Mouse (Mus musculus) T-cell, adult 2 months (primary cell): ENCODE measurements around the gene Kri1.
A peak's percentile ranks its signal among the peaks of the same experiment; 100 is the strongest.
"Not testable (repeated sequence)": the region's sequence is repeated elsewhere in the genome, so short reads cannot be mapped to it uniquely, and the experiment has no call there.

ENCODE experiments used
- DNase-seq: peaks from one replicate; pipeline ENCODE4 v3.0.0; 2022; ENCODE audit warnings: low spot score

Kri1 gene

DNA sequence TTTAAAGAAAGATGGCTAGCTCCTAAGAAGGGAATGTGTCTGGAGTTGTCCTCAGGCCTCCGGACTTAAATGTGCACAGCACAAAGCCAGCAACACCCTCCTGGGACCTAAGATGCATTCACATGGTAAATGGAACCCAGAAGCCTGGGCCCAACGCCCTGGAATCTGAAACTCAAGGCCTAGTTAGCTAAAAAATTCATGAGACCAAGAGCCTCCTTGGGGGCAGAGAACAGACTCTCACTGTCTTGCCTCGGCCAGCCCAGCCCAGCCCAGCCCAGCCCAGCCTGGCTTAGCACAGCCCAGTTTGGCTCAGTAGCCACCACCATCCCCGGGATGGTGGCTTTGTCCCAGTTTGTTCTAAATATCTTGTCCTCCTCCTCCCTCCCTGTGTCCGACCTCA, 27.7 kb upstream of the Kri1 start:
- no peak for DNase-seq

DNA sequence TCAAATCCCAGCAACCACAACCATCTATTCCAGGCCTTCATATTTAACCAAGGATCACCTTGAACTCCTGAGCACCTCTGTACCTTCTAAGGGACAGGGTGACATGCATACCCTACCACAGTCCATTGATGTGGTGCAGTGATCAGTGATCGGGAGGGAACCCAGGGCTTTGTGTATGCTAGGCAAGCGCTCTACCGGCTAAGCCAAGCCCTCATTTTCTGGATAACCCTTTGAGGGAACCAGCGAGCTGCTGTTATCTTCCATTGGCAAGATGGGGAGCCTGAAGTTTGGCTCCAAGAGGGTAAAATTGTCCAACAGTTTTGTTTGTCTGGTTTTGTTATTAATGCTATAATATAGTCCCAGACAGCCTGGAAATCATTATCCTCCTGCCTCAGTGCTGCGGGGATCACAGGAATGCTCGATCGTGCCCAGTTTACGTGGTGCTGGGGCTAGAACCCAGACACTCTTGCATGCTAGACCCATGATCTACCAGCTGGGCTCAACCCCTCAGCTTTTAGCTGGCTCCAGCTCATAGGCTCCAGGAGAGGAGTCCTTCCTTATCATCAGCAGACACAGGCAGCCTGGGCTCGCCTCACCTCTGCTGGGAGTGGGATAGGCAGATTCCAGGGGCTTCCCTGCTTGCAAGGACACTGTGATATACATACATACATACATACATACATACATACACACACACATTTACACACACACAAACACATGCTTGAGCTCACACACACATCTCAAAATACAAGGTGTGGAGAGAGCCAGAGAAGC, 26.8 kb upstream of the Kri1 start:
- DNase-seq = no peak

GRCm38 (mm10) chr9:21313394-21313793, 25.6 kb upstream of the Kri1 start:
- DNase-seq = peak; percentile 76

DNA sequence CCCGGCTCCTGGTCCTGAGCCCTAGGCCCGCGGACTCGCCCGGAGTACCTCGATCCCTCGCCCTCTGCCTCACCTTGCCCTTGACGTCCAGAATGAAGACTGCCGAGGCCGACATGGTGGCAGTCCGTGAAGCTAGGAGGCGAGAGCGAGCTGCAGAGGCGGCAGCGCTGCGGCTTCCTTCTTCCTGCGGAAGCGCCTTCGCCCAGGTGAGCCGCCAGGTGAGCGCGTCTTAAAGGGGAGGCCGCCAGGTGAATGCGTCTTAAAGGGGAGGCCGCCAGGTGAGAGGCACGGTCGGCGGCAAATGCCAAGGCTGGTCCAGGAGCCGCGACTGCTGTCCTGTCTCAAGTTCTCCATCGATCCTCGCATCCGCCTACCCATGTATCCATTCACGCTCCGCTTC, 24.4 kb upstream of the Kri1 start, which contains the start of gene Ap1m2:
Gene Ap1m2, minus strand, starts transcription at position 204 of the 400 bp plus-strand sequence.
- DNase-seq = no peak

GRCm38 (mm10) chr9:21311695-21312094, 23.9 kb upstream of the Kri1 start:
- DNase-seq = no peak

DNA sequence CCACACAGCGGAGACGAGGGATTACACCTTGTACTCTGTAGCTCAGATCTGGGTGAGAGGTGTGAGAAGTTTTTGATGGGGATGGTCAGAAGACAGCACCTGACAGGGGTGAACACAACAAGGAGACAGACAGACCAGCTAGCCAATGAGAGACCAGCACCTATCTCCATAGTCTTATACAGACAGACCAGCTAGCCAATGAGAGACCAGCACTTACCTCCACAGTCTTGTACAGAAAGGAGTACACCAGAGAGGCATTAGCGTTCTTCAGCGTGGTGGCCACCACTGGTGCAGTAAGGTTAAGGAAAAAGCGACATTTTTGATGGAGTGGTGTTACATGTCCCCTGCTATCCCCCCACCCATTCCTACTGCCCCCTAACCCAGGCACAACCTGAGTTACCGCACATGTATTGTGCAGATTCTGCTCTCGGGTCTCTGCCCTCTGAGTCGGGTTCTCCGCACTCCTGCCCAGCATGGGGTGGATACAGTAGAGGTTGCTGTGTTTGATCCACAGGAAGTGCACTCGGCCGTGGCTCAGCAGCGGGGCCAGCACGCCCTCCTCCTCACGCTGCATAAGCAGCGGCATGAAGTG, 21.5 kb upstream of the Kri1 start:
- peak; percentile 49 for DNase-seq

DNA sequence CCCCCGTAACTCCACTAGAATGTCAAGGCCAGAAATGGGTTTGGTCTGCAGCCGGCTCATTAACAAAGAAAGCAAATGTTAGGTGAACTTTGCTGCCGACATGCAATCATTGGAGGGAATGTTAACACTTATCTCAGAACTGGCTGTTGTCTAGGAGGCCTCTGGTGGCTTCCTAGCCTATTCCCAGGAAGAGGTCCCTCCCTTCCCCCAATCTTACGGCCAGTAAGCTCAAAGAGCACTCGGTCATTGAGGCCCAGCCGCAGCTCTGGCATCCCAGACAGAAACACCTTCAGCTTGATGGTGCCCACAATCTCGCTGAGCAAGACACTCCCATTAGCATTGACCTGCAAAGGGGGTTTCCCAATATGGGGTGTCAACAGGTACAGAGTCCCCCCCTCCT, 17.3 kb upstream of the Kri1 start:
- DNase-seq = no peak

DNA sequence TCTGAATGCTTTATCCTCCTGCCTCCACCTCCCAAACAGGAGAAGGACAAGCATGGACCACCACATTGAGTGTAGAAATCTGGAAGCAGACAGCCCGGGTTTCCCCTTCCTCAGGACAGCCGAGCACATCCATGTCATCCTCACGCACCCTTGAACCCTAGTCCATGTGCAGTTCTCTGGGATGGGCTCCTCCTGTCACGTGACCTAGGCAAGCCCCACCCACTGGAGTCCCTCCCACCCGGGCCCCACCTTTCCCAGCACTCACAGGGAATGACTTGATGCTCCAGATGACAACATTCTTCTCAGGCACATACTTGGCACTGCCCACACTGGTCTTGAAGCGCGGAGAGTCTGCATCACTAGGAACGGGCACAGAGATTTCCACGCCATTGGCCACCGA, 11.2 kb upstream of the Kri1 start:
- no peak for DNase-seq

- DNase-seq = no peak
These were observed 4.5 kb upstream of the Kri1 start for GRCm38 (mm10) chr9:21292271-21292670.

DNA sequence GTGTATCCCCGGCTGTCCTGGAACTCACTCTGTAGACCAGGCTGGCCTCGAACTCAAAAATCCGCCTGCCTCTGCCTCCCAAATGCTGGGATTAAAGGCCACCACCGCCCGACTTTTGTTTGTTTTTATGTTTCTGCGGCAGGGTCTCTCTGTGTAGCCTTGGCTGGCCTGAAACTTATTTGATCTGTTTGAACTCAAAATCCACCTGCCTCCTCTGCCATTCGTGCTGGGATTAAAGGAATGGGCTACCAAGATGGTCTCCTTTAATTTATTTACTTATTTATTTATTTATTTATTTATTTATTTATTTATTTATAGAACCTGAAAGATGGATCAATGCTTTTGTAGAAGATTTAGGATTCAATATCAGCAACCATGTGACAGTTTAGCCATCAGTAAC, 4.1 kb upstream of the Kri1 start:
- DNase-seq = not testable (repeated sequence)

DNA sequence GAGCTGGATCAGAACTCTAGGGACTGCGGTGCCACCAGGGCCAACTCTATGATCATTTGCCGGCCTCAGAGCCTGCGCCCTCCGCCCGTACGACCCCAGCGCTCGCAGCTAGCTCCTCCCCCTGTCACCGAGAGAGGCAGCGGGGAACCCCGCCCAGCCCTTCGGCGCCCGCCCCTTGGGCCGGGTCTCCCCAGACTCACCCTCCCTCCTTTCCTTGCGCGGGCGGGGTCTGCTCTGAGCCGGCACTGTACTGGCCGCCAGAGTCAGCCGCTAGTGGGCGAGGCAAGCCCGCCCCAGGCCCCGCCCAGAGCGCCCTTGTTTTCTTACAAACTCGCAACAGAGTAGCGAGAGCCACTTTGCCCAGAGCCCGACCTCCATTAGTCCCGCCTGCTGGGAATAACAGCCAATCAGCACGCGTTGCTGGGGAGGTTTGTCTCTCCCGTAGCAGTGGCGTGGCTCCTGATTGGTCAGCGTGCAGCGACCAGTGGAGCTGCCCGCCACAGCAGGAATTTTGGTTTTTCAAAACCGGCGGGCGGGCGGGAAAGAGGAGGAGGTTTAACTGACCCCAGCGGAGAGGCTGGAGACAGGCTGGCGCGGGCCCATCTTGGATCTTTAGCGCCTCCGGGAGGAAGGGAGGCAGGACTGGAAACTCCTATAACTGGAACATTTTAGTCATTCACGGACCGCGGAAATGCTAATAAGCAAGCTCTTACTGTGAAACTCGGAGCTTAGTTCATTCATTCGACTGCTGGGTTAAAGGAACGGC, 3.4 kb upstream of the Kri1 start, which contains the start of gene Cdkn2d:
Gene Cdkn2d, minus strand, starts transcription at position 386 of the 766 bp plus-strand sequence.
- peak; percentile 100 for DNase-seq

- DNase-seq = no peak
These were observed 2.8 kb upstream of the Kri1 start for GRCm38 (mm10) chr9:21290589-21290988.

- no peak for DNase-seq
These were observed 1.5 kb upstream of the Kri1 start for GRCm38 (mm10) chr9:21289337-21289671.

DNA sequence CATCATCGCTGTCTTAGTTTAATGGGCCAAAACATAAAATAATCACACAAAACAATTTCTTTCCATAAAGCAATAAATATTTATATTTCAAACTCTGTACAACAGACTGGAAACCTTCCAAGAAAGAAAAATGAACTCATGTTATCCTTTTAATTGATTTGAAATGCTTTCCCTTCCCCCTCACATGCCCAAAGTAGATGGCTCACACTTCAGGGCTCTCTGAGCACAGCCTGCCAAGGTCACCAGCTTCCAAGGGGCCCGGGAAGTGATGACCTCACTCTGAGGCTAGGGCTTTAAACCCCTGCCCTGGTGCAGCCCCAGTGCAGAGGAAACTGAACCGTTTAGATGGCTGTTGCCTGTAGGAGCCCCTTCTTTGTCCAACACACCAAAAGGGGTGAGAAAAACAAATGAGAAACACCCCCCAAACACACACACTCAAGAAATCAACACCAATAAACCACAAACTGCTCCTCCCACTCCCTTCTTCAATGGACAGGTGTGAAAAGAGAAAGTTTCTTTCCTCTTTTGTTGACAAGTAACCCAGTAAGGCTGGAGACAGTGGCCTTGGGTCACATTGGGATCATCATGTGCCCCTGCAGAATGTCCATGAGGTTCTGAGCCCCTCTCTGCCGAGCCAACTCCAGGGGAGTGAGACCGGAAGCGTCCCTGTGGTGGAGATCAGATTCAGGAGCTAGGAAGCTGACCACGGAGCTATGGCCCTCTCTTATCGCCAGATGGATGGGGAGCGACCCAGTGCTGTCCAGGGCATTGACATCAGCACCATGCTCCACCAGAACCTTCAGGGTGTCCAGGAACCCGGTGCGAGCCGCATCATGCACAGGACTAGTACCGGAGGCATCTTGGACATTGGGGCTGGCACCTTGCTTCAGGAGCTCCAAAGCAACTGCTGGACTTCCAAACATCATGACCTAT, 901 bp upstream of the Kri1 start:
- peak; percentile 57 for DNase-seq

DNA sequence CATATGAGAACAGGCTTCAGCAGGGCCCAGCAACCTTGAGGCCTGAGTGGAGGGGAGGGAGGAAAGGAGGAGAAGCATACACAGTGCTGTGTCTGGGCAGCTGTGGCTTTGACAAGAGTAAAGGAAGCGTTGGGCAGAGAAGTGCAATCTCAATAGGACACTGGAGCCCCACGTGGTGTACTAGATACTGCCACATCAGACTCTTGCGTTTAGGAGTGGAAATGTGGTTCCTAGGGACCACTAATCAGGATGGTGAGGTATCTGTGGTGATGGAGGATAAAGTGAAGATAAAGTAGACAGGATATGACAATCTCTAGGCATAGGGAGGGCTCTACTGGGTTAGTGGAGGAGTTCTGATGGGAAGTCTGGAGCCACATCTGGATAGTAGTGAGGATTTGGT, 1.0 kb downstream of the Kri1 start:
- DNase-seq = peak; percentile 24

DNA sequence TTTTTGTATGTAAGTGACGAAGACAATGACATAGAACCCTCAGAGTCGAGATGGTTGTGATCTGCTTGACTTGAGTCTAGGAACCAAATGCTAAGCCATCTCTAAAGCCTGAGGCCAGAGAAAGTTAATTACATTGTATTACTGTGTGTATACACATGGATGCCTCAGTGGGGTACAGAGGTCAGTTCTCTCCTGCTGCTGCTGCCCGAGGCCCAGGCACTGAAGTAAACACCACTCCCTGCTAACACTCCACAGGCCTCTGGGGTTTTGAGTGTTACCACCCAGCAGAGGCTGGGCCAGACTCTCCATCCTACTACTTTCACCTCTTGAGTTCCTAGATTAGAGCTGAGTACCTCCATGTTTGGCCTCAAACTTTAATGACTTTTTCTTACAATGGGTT, 3.8 kb downstream of the Kri1 start:
- no peak for DNase-seq

GRCm38 (mm10) chr9:21283591-21283990, 4.2 kb downstream of the Kri1 start:
- no peak for DNase-seq

GRCm38 (mm10) chr9:21277776-21278175, 10.0 kb downstream of the Kri1 start:
- no peak for DNase-seq

DNA sequence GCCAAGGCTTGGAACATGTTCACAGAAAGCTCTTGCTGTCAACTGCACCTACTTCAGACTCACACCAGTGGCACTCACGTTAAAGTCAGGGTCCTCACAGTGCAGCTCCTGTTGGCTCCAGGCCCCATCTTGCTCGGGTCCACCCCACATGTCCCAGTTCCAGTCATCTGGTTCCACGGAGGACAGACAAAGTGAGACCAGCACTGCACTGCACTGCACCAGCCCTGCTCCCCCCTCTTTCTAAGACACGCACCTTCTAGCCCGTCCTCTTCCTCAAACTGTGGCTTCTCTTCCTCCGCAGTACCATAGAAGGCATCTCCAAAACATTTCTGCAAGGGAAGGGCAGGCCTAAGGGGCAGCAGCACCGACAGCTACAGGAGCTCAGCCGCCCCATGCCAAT, 11.5 kb downstream of the Kri1 start:
- no peak for DNase-seq

- DNase-seq = no peak
These were observed 12.0 kb downstream of the Kri1 start for GRCm38 (mm10) chr9:21275727-21276126.

- no peak for DNase-seq
These were observed 12.6 kb downstream of the Kri1 start for GRCm38 (mm10) chr9:21275013-21275710.
